Mouse (Mus musculus) limb, embryonic 14.5 days (tissue): ENCODE measurements around the gene Ptpn13. TPM values are rescaled to one million over a fixed set of nuclear protein-coding genes. Genes with fewer than 3 reads are reported as not detected.

Source experiments
- ATAC-seq: fragments of 200-750 bp; cut with Nextera tagmentation; 2 replicates; pipeline ENCODE4 v1.8.0; 2017; ENCODE audit warnings: low read depth, moderate number of reproducible peaks, moderate TSS enrichment; ENCODE audit not compliant: low FRiP score
- DNase-seq: peaks from one replicate; pipeline ENCODE4 v3.0.0-alpha.2; 2015; ENCODE audit warnings: low spot score
- H3K27ac ChIP-seq: fragments of 300-500 bp; sonication (generic); replicated peaks from 2 replicates; pipeline ENCODE4 v1.5.1; 2014; ENCODE audit warnings: low read depth, mild to moderate bottlenecking, low read length, moderate library complexity, mixed read lengths
- H3K27me3 ChIP-seq: fragments of 300-500 bp; sonication (generic); 2 replicates; pipeline ENCODE4 v1.6.1; 2014; ENCODE audit warnings: low read length, mixed read lengths; ENCODE audit not compliant: control insufficient read depth, insufficient read depth
- H3K36me3 ChIP-seq: fragments of 300-500 bp; sonication (generic); 2 replicates; pipeline ENCODE4 v1.6.1; 2014; ENCODE audit warnings: mild to moderate bottlenecking, low read length, moderate library complexity, mixed read lengths; ENCODE audit not compliant: control insufficient read depth, insufficient read depth
- H3K4me1 ChIP-seq: fragments of 300-500 bp; sonication (generic); 2 replicates; pipeline ENCODE4 v1.6.1; 2014; ENCODE audit warnings: antibody characterized with exemption, low read length, mixed read lengths; ENCODE audit not compliant: control insufficient read depth, insufficient read depth
- H3K4me2 ChIP-seq: fragments of 300-500 bp; sonication (generic); replicated peaks from 2 replicates; pipeline ENCODE4 v1.6.1; 2014; ENCODE audit warnings: low read depth, mild to moderate bottlenecking, low read length, moderate library complexity; ENCODE audit not compliant: severe bottlenecking
- H3K4me3 ChIP-seq: fragments of 300-500 bp; sonication (generic); replicated peaks from 2 replicates; pipeline ENCODE4 v1.5.1; 2014; ENCODE audit warnings: low read length
- H3K9ac ChIP-seq: fragments of 300-500 bp; sonication (generic); 2 replicates; pipeline ENCODE4 v1.6.1; 2014; ENCODE audit warnings: mild to moderate bottlenecking, low read depth, low read length, moderate library complexity; ENCODE audit not compliant: severe bottlenecking
- H3K9me3 ChIP-seq: fragments of 300-500 bp; sonication (generic); 2 replicates; pipeline ENCODE4 v1.6.1; 2016; ENCODE audit warnings: low read length; ENCODE audit not compliant: control insufficient read depth
- POLR2A ChIP-seq: fragments of 200-500 bp; IDR thresholded peaks from 2 replicates; pipeline ENCODE4 v1.8.0; 2012; ENCODE audit warnings: inconsistent platforms, mild to moderate bottlenecking, moderate library complexity, borderline replicate concordance; ENCODE audit not compliant: insufficient read depth, insufficient read length; ENCODE audit errors: extremely low read depth
- WGBS: fragments of 180-500 bp; shearing (Covaris S2); extraction: QIAGEN DNeasy Blood & Tissue Kit; methylation state at CpG from one replicate; pipeline ENCODE4 v1.1.7; 2014; 5-methylcytosine and 5-hydroxymethylcytosine counted together
- polyA plus RNA-seq, 2 experiments: library from polyadenylated mRNA; depleted of rRNA in 1 of 2; stranded (reverse) in 1 of 2; unstranded in 1 of 2; fragments of >200 nt; fragmentation: Nextera tagmentation in 1 of 2; extraction: Ambion mirVana in 1 of 2; gene quantifications; 2 replicates each; pipeline versions ENCODE4 v1.2.1 to v1.2.3; 2012 to 2014

Gene Ptpn13
- polyA plus RNA-seq, 2 experiments = 23.7 to 25.8 TPM

DNA sequence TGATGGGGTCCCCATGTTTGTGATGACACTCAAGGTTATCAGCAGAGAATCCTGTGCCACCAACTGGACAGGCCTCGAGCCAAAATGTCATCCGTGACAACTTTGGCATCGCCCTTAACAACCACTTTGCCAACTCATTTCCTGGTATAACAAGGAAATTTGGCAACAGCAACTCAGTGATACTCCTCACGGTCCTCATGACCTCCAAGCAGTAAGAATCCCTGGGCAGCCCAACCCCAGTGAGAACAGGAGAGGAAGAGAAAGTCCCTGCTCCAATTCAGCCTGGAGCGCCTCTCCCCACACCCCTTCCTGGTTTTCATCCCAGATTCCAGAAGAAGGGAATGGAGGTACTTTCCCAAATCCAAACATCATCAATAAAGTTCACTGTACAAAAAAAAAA is 199.8 kb downstream of the Ptpn13 start:
- no peak overlapping the region for H3K9ac ChIP-seq
- no peak for DNase-seq
- no peak for TF ChIP-seq POLR2A
- WGBS = 94% methylated on average over 5 of the region's 5 CpGs
- no peak overlapping the region for H3K27ac ChIP-seq
- H3K9me3 ChIP-seq = no peaks in the 10 kb centered on the region
- H3K27me3 ChIP-seq = no peaks in the 10 kb centered on the region
- H3K36me3 ChIP-seq = no peaks in the 10 kb centered on the region
- ATAC-seq = no peak
- peaks cover 11% of the 10 kb centered on the region for H3K4me1 ChIP-seq
- no peak overlapping the region for H3K4me2 ChIP-seq
- no peak overlapping the region for H3K4me3 ChIP-seq

- no peak overlapping the region for H3K4me3 ChIP-seq
- 81% methylated on average over 6 of the region's 6 CpGs for WGBS
Observed at GRCm38 (mm10) chr5:103628499-103628898, 203.5 kb downstream of the Ptpn13 start.

GRCm38 (mm10) chr5:103629111-103629764 is 204.2 kb downstream of the Ptpn13 start, which contains the start of gene Slc10a6:
Gene Slc10a6, minus strand, starts transcription at chr5:103629403.
- Histone ChIP-seq H3K9ac (no peak within 1 kb of the TSS), H3K36me3 (no peaks in the 10 kb centered on the region), H3K4me3 (no peak within 1 kb of the TSS), H3K9me3 (no peaks in the 10 kb centered on the region), H3K4me1 (0 out of 2 replicates have a peak, but pooled peaks cover 5% of the 10 kb centered on the region), H3K4me2 (no peak within 1 kb of the TSS), H3K27ac (no peak within 1 kb of the TSS), H3K27me3 (no peaks in the 10 kb centered on the region)
- DNase-seq (peak; percentile 72), ATAC-seq (peak; percentile 63; the same call in 1 of the 2 replicates)
- no peak for TF ChIP-seq POLR2A
- 41% methylated on average over 17 of the region's 17 CpGs for WGBS

More at GRCm38 (mm10) chr5:103628499-103628898, 203.5 kb downstream of the Ptpn13 start:
- Histone ChIP-seq H3K9me3 (no peaks in the 10 kb centered on the region), H3K27ac (no peak overlapping the region), H3K9ac (no peak overlapping the region), H3K4me2 (no peak overlapping the region), H3K27me3 (no peaks in the 10 kb centered on the region), H3K4me1 (0 out of 2 replicates have a peak, but pooled peaks cover 5% of the 10 kb centered on the region), H3K36me3 (no peaks in the 10 kb centered on the region)
- ATAC-seq (no peak), DNase-seq (no peak)
- TF ChIP-seq POLR2A = no peak

- Histone ChIP-seq H3K4me2 (no peak overlapping the region), H3K4me3 (no peak overlapping the region), H3K36me3 (no peaks in the 10 kb centered on the region), H3K9ac (no peak overlapping the region), H3K27ac (no peak overlapping the region), H3K4me1 (0 out of 2 replicates have a peak, but pooled peaks cover 5% of the 10 kb centered on the region), H3K27me3 (no peaks in the 10 kb centered on the region), H3K9me3 (no peaks in the 10 kb centered on the region)
- DNase-seq = no peak
- no peak for ATAC-seq
- WGBS = 68% methylated on average over 9 of the region's 9 CpGs
- TF ChIP-seq POLR2A = no peak
Observed at GRCm38 (mm10) chr5:103629854-103630580, 205.0 kb downstream of the Ptpn13 start.

GRCm38 (mm10) chr5:103637162-103637561 is 212.2 kb downstream of the Ptpn13 start:
- Histone ChIP-seq H3K9ac (no peak overlapping the region), H3K4me1 (no peaks in the 10 kb centered on the region), H3K27ac (no peak overlapping the region), H3K9me3 (no peaks in the 10 kb centered on the region), H3K36me3 (no peaks in the 10 kb centered on the region), H3K27me3 (no peaks in the 10 kb centered on the region), H3K4me2 (no peak overlapping the region), H3K4me3 (no peak overlapping the region)
- DNase-seq (no peak), ATAC-seq (no peak)
- TF ChIP-seq POLR2A = no peak
- WGBS = 75% methylated on average over 2 of the region's 2 CpGs
